Mouse (Mus musculus): ENCODE results near the gene Olfr123. TPM values are rescaled to one million over a fixed set of nuclear protein-coding genes. Genes with fewer than 3 reads are reported as not detected.

The Olfr123 gene
- polyA plus RNA-seq (2012; fragmentation: generic; extraction: Trizol) = not detected

GRCm38 (mm10) chr17:37793229-37793628, at the start of gene Olfr123:
Gene Olfr123 (plus strand): TSS chr17:37793529.

DNA sequence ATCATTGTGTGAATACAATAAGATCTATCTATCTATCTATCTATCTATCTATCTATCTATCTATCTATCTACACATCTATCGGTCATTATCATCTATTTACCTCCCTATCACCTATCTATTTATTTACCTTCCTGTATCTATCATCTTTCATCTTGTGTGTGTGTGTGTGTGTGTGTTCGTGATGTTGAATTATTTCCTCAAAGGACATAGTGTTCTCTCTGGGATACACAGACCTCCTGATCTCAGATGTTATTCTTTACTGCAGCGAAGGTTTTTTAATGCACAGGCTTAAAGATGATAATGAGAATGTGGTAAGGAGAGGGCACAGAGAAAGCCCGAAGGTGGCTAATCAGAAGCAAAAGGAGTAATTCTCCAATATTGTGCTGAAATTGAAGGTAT, 25.0 kb upstream of the Olfr123 start, which contains the start of gene Olfr122:
Olfr122 (plus strand) TSS at position 301 of the 400 bp plus-strand sequence.

GRCm38 (mm10) chr17:37799588-37799987, 6.3 kb downstream of the Olfr123 start, which contains the start of gene Olfr124:
Gene Olfr124 (plus strand): TSS chr17:37799888.

DNA sequence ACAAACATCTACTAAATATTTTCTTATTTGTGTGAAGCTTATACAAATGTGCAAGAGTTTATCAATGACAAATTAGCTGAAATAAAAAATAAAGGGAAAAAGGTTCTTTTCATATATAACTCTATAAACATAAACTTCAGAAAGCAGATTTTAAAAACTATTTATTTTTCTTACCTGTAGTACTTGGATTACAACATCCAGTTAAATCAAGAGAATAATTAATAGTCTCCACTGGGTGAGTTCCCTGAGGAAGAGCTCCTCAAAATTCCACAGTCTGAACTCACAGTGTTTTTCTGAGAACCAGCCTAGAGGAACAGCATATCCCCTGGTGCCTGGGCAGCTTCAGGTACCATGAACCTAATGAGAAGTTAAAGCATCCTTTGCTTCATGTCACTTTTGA, 39.3 kb downstream of the Olfr123 start, which contains the start of gene Olfr125:
Olfr125 (plus strand) TSS at position 301 of the 400 bp plus-strand sequence.

GRCm38 (mm10) chr17:37847183-37847582, 53.9 kb downstream of the Olfr123 start, which contains the start of gene Olfr126:
Gene Olfr126 (plus strand): TSS chr17:37847483.

Other genes starting within 250 kb of the Olfr123 start
- not detected for gene Olfr112, start 224.1 kb upstream of the Olfr123 start, polyA plus RNA-seq (2012; fragmentation: generic; extraction: Trizol)
- not detected for gene Olfr113, start 215.9 kb upstream of the Olfr123 start, polyA plus RNA-seq (2012; fragmentation: generic; extraction: Trizol)
- gene Olfr114, start 200.8 kb upstream of the Olfr123 start, polyA plus RNA-seq (2012; fragmentation: generic; extraction: Trizol) = not detected
- gene Olfr115, start 166.4 kb upstream of the Olfr123 start, polyA plus RNA-seq (2012; fragmentation: generic; extraction: Trizol) = not detected
- not detected for gene Olfr116, start 166.3 kb upstream of the Olfr123 start, polyA plus RNA-seq (2012; fragmentation: generic; extraction: Trizol)
- not detected for gene Olfr117, start 129.7 kb upstream of the Olfr123 start, polyA plus RNA-seq (2012; fragmentation: generic; extraction: Trizol)
- gene Olfr118, start 126.5 kb upstream of the Olfr123 start, polyA plus RNA-seq (2012; fragmentation: generic; extraction: Trizol) = not detected
- not detected for gene Olfr119, start 97.0 kb upstream of the Olfr123 start, polyA plus RNA-seq (2012; fragmentation: generic; extraction: Trizol)
- gene Olfr120, start 71.7 kb upstream of the Olfr123 start, polyA plus RNA-seq (2012; fragmentation: generic; extraction: Trizol) = not detected
- gene Olfr121, start 44.7 kb upstream of the Olfr123 start, polyA plus RNA-seq (2012; fragmentation: generic; extraction: Trizol) = not detected
- gene Olfr122, start 24.9 kb upstream of the Olfr123 start, polyA plus RNA-seq (2012; fragmentation: generic; extraction: Trizol) = not detected
- gene Olfr124, start 6.4 kb downstream of the Olfr123 start, polyA plus RNA-seq (2012; fragmentation: generic; extraction: Trizol) = not detected
- gene Olfr125, start 39.4 kb downstream of the Olfr123 start, polyA plus RNA-seq (2012; fragmentation: generic; extraction: Trizol) = not detected
- not detected for gene Olfr126, start 54.0 kb downstream of the Olfr123 start, polyA plus RNA-seq (2012; fragmentation: generic; extraction: Trizol)
- not detected for gene Olfr127, start 106.9 kb downstream of the Olfr123 start, polyA plus RNA-seq (2012; fragmentation: generic; extraction: Trizol)
- not detected for gene Olfr128, start 127.0 kb downstream of the Olfr123 start, polyA plus RNA-seq (2012; fragmentation: generic; extraction: Trizol)
- gene Olfr761, start 159.6 kb downstream of the Olfr123 start, polyA plus RNA-seq (2012; fragmentation: generic; extraction: Trizol) = not detected